Mouse (Mus musculus): ENCODE data around the gene Kif3b.
"Not testable (repeated sequence)": the region's sequence is repeated elsewhere in the genome, so short reads cannot be mapped to it uniquely, and the experiment has no call there.

Kif3b gene

GRCm38 (mm10) chr2:153345454-153346220 lies 54.4 kb downstream of the Kif3b start, which contains the start of gene Asxl1:
TSS of gene Asxl1 (plus strand) at chr2:153345829.
- DNase-seq (ENCODE audit: low spot score in 2 of 2) = peak; percentile 87 to 94

- DNase-seq (ENCODE audit: low spot score in 2 of 2) = peak; percentile 74 to 78
These were observed 55.3 kb downstream of the Kif3b start for GRCm38 (mm10) chr2:153346221-153347182.

- no peak for DNase-seq (ENCODE audit: low spot score in 2 of 2)
These were observed 56.1 kb downstream of the Kif3b start for GRCm38 (mm10) chr2:153347183-153347781.

GRCm38 (mm10) chr2:153348100-153348831 lies 57.1 kb downstream of the Kif3b start:
- no peak for DNase-seq (ENCODE audit: low spot score in 2 of 2)

GRCm38 (mm10) chr2:153350552-153351181 lies 59.5 kb downstream of the Kif3b start:
- DNase-seq (ENCODE audit: low spot score in 2 of 2) = no peak

GRCm38 (mm10) chr2:153354648-153355047 lies 63.4 kb downstream of the Kif3b start:
- DNase-seq (ENCODE audit: low spot score in 2 of 2) = no peak

- no peak for DNase-seq (ENCODE audit: low spot score in 2 of 2)
These were observed 65.6 kb downstream of the Kif3b start for GRCm38 (mm10) chr2:153356784-153357183.

GRCm38 (mm10) chr2:153361101-153361710 lies 70.0 kb downstream of the Kif3b start:
- no peak for DNase-seq (ENCODE audit: low spot score in 2 of 2)

GRCm38 (mm10) chr2:153364531-153364930 lies 73.3 kb downstream of the Kif3b start:
- not testable (repeated sequence) for DNase-seq (ENCODE audit: low spot score in 2 of 2)

GRCm38 (mm10) chr2:153370871-153371270 lies 79.7 kb downstream of the Kif3b start:
- DNase-seq (ENCODE audit: low spot score in 2 of 2) = no peak

GRCm38 (mm10) chr2:153375380-153375779 lies 84.2 kb downstream of the Kif3b start:
- DNase-seq (ENCODE audit: low spot score in 2 of 2) = no peak

GRCm38 (mm10) chr2:153380479-153380878 lies 89.3 kb downstream of the Kif3b start:
- no peak for DNase-seq (ENCODE audit: low spot score in 2 of 2)
